Mouse (Mus musculus) olfactory bulb, adult 2 months (tissue): ENCODE results near the gene Tulp2. TPM values are rescaled to one million over a fixed set of nuclear protein-coding genes. Genes with fewer than 3 reads are reported as not detected.

Experiments
- H3K27ac ChIP-seq: fragments of 200-500 bp; 2 replicates; pipeline ENCODE4 v1.5.1; 2012; ENCODE audit warnings: low read depth, low read length; ENCODE audit not compliant: insufficient read depth
- H3K4me1 ChIP-seq: fragments of 200-500 bp; 2 replicates; pipeline ENCODE4 v1.6.1; 2012; ENCODE audit warnings: low read length; ENCODE audit not compliant: control insufficient read depth, insufficient read depth
- H3K4me3 ChIP-seq: fragments of 200-500 bp; 2 replicates; pipeline ENCODE4 v1.5.1; 2012; ENCODE audit warnings: mild to moderate bottlenecking, low read depth, low read length, moderate library complexity; ENCODE audit not compliant: insufficient read depth
- CTCF ChIP-seq: fragments of 200-500 bp; IDR thresholded peaks from 2 replicates; pipeline ENCODE4 v1.5.1; 2012; ENCODE audit warnings: low read depth, mild to moderate bottlenecking, low read length, moderate library complexity; ENCODE audit not compliant: insufficient read depth
- POLR2A ChIP-seq: fragments of 200-500 bp; IDR thresholded peaks from 2 replicates; pipeline ENCODE4 v1.6.1; 2012; ENCODE audit warnings: mild to moderate bottlenecking, low read depth, low read length, moderate library complexity; ENCODE audit not compliant: insufficient read depth
- WGBS: fragments of 180-500 bp; shearing (Covaris S2); methylation state at CpG from one replicate; pipeline ENCODE4 v1.1.7; 2018; 5-methylcytosine and 5-hydroxymethylcytosine counted together
- polyA plus RNA-seq: library from polyadenylated mRNA; stranded (reverse); fragments of >200 nt; gene quantifications from 2 replicates; pipeline ENCODE4 v1.2.4, GENCODE M21; 2012; ENCODE audit warnings: low replicate concordance; ENCODE audit not compliant: missing spikeins, insufficient read depth, insufficient read length

Gene Tulp2
- polyA plus RNA-seq, 1 experiment: not detected

- no peak for TF ChIP-seq CTCF
- no peak for TF ChIP-seq POLR2A
- no peak overlapping the region for H3K4me3 ChIP-seq
- H3K4me1 ChIP-seq: peaks cover 8% of the 10 kb centered on the region
- H3K27ac ChIP-seq: no peak overlapping the region
- 91% methylated on average over 16 of the region's 16 CpGs for WGBS
Observed at GRCm38 (mm10) chr7:45518618-45519017, 36.9 kb downstream of the Tulp2 start.

GRCm38 (mm10) chr7:45519345-45520120 lies 37.9 kb downstream of the Tulp2 start:
- TF ChIP-seq CTCF (no peak), POLR2A (no peak)
- WGBS: 79% methylated on average over 8 of the region's 8 CpGs

GRCm38 (mm10) chr7:45520605-45521004 lies 38.9 kb downstream of the Tulp2 start:
- 87% methylated on average over 7 of the region's 7 CpGs for WGBS
- TF ChIP-seq POLR2A: no peak
- TF ChIP-seq CTCF: no peak

More at GRCm38 (mm10) chr7:45519345-45520120, 37.9 kb downstream of the Tulp2 start:
- Histone ChIP-seq H3K27ac (no peak overlapping the region), H3K4me1 (peaks cover 14% of the 10 kb centered on the region), H3K4me3 (no peak overlapping the region)

GRCm38 (mm10) chr7:45521728-45522184 lies 40.1 kb downstream of the Tulp2 start:
- TF ChIP-seq CTCF (no peak), POLR2A (no peak)
- Histone ChIP-seq H3K4me3 (peak overlapping the region; percentile 66), H3K4me1 (peaks cover 22% of the 10 kb centered on the region), H3K27ac (peak overlapping the region; percentile 83)
- under 1% methylated on average over 28 of the region's 28 CpGs for WGBS

More at GRCm38 (mm10) chr7:45520605-45521004, 38.9 kb downstream of the Tulp2 start:
- Histone ChIP-seq H3K4me1 (peaks cover 22% of the 10 kb centered on the region), H3K4me3 (no peak overlapping the region), H3K27ac (no peak overlapping the region)

- H3K4me1 ChIP-seq: peaks cover 22% of the 10 kb centered on the region
- peak overlapping the region; percentile 66 for H3K4me3 ChIP-seq
- H3K27ac ChIP-seq: no peak overlapping the region
- TF ChIP-seq POLR2A: no peak
- TF ChIP-seq CTCF: no peak
- whole genome bisulfite sequencing: 51% methylated on average over 16 of the region's 16 CpGs
Observed at GRCm38 (mm10) chr7:45522194-45522752, 40.6 kb downstream of the Tulp2 start.

- no peak for TF ChIP-seq POLR2A
- TF ChIP-seq CTCF: no peak
- Histone ChIP-seq H3K27ac (no peak overlapping the region), H3K4me3 (no peak overlapping the region), H3K4me1 (peaks cover 22% of the 10 kb centered on the region)
- WGBS: 82% methylated on average over 18 of the region's 18 CpGs
Observed at GRCm38 (mm10) chr7:45522957-45523676, 41.4 kb downstream of the Tulp2 start.

- 81% methylated on average over 13 of the region's 13 CpGs for WGBS
- TF ChIP-seq CTCF (no peak), POLR2A (no peak)
- Histone ChIP-seq H3K4me1 (peaks cover 22% of the 10 kb centered on the region), H3K27ac (no peak overlapping the region), H3K4me3 (no peak overlapping the region)
Observed at GRCm38 (mm10) chr7:45523678-45524170, 42.0 kb downstream of the Tulp2 start.

GRCm38 (mm10) chr7:45524841-45525621 lies 43.4 kb downstream of the Tulp2 start:
- TF ChIP-seq CTCF (no peak), POLR2A (0 out of 2 replicates have a peak, but pooled peaks have one; percentile 23)
- Histone ChIP-seq H3K4me3 (peak overlapping the region; percentile 87), H3K27ac (peak overlapping the region; percentile 90), H3K4me1 (peaks cover 24% of the 10 kb centered on the region)
- 21% methylated on average over 12 of the region's 12 CpGs for WGBS
